Mouse (Mus musculus): ENCODE results near the gene Olfr93. TPM values are rescaled to one million over a fixed set of nuclear protein-coding genes. Genes with fewer than 3 reads are reported as not detected.
A peak's percentile ranks its signal among the peaks of the same experiment; 100 is the strongest.

Gene Olfr93
- polyA plus RNA-seq (2012; rRNA removed) = not detected in 2 replicates

DNA sequence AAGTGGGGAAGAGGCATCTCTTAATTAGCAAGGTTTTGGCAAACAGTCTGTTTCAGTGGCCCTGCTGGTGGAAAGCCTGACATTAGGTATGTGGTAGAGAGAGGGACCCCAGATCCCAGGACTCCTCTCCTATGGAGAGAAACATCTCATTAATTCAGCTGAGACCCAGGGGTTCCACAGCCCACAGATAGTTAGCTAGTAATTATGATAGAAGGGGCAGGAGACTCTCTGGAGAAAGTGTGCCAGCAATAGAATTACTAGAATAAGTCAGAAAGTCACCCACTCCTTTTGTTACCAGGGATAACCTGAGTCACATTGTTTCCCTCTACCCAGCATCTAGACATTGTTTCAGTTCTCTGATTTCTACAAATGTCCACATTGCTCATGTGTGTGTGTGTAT, at the start of gene Olfr93:
Gene Olfr93 (minus strand): TSS at position 101 of the 400 bp plus-strand sequence.
- Histone ChIP-seq H3K36me3 (ENCODE audit: control insufficient read depth, insufficient read depth, low read length) (no peaks in the 10 kb centered on the region), H3K27ac (ENCODE audit: insufficient read depth, low read depth, low read length) (no peak within 1 kb of the TSS), H3K4me1 (ENCODE audit: control insufficient read depth, insufficient read depth, low read length) (no peaks in the 10 kb centered on the region), H3K4me3 (ENCODE audit: insufficient read depth, low read depth, low read length) (no peak within 1 kb of the TSS), H3K27me3 (replicated peaks; ENCODE audit: control insufficient read depth, insufficient read depth, low read length) (no peaks in the 10 kb centered on the region)
- DNase-seq = no peak
- TF ChIP-seq CTCF (conservative IDR thresholded peaks at IDR 0.05; ENCODE audit: insufficient read depth, insufficient read length, low read depth, low read length) (no peak), POLR2A (IDR thresholded peaks at IDR 0.05; ENCODE audit: low read depth, low read length) (no peak)

DNA sequence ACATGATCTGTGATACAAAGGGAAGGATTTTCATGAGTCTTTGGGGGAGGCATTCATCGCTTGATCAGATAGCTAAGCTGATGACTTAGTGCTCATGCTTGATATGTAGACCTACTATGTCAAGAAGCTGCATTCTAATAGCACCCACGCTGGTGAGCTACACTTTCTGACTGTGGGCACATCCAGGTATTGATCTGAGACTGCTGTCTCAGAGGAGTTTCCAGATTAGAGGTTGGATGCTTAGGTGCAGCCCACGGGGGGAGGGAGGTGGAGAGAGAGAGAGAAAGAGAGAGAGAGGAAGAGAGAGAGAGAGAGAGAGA, 42.6 kb upstream of the Olfr93 start:
- H3K27ac ChIP-seq (ENCODE audit: insufficient read depth, low read depth, low read length) = no peak overlapping the region
- DNase-seq = no peak
- 36% methylated on average over 3 of the region's 3 CpGs for WGBS

DNA sequence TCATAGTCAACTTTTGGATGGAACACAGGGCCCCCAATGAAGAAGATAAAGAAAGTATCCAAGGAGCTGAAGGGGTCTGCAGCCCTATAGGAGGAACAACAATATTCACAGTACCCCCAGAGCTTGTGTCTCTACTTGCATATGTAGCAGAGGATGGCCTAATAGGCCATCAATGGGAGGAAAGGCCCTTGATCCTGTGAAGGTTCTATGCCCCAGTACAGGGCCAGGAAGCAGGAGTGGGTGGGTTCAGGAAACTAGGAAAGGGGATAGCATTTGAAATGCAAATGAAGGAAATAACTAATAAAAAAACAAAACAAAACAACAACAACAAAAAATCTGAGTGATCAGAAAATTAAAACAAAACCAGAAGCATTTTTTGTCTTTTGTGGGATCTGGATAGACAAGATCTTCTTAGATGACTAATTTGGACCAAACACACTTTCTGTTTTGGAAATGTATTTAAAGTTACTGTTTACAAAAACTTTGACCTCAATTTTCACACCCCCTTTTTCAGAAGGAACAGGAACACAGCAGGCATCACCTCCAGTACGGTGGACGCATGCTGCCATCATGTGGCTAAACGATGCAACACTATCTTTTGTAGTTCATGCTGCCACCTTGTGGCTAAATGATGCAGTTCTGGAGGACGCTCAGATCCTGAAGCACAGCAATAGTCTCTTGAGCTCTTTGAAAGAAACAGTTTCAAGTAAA, 42.1 kb upstream of the Olfr93 start:
- DNase-seq = peak; percentile 83
- TF ChIP-seq CTCF (conservative IDR thresholded peaks at IDR 0.05; ENCODE audit: insufficient read depth, insufficient read length, low read depth, low read length) = peak; percentile 100; the same call in 1 of the 2 replicates
- no peak for TF ChIP-seq POLR2A (IDR thresholded peaks at IDR 0.05; ENCODE audit: low read depth, low read length)
- no peaks in the 10 kb centered on the region for H3K4me1 ChIP-seq (ENCODE audit: control insufficient read depth, insufficient read depth, low read length)
- H3K27me3 ChIP-seq (replicated peaks; ENCODE audit: control insufficient read depth, insufficient read depth, low read length) = no peaks in the 10 kb centered on the region
- H3K27ac ChIP-seq (ENCODE audit: insufficient read depth, low read depth, low read length) = no peak overlapping the region
- H3K36me3 ChIP-seq (ENCODE audit: control insufficient read depth, insufficient read depth, low read length) = no peaks in the 10 kb centered on the region
- 1% methylated on average over 4 of the region's 4 CpGs for WGBS
- no peak overlapping the region for H3K4me3 ChIP-seq (ENCODE audit: insufficient read depth, low read depth, low read length)

More for the DNA sequence above, 42.6 kb upstream of the Olfr93 start:
- no peaks in the 10 kb centered on the region for H3K4me1 ChIP-seq (ENCODE audit: control insufficient read depth, insufficient read depth, low read length)
- no peaks in the 10 kb centered on the region for H3K36me3 ChIP-seq (ENCODE audit: control insufficient read depth, insufficient read depth, low read length)
- no peak for TF ChIP-seq POLR2A (IDR thresholded peaks at IDR 0.05; ENCODE audit: low read depth, low read length)
- TF ChIP-seq CTCF (conservative IDR thresholded peaks at IDR 0.05; ENCODE audit: insufficient read depth, insufficient read length, low read depth, low read length) = no peak
- H3K4me3 ChIP-seq (ENCODE audit: insufficient read depth, low read depth, low read length) = no peak overlapping the region
- no peaks in the 10 kb centered on the region for H3K27me3 ChIP-seq (replicated peaks; ENCODE audit: control insufficient read depth, insufficient read depth, low read length)

DNA sequence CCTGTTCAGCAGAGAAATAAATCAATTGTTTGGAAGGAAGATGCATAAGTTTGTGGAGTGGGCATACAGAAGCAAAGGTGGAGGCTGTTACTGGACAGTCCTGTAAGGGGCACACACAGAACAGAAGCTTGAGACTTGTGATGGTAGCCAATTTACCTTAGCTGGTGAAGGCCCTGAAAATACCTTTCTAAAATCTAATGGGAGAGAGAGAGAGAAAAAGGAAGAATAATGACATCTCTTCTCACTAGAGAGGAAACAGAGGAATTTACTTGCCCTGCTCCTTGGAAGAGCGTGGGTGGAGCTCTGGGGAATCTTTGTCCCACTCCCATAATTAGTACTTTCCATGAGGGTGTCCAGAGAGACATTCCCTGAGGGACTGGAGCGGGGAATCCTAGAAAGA, 39.6 kb upstream of the Olfr93 start, which contains the start of gene Olfr94:
Gene Olfr94 (minus strand): TSS at position 101 of the 400 bp plus-strand sequence.
- H3K36me3 ChIP-seq (ENCODE audit: control insufficient read depth, insufficient read depth, low read length) = no peaks in the 10 kb centered on the region
- WGBS = 67% methylated on average over 2 of the region's 2 CpGs
- H3K4me1 ChIP-seq (ENCODE audit: control insufficient read depth, insufficient read depth, low read length) = no peaks in the 10 kb centered on the region
- no peak within 1 kb of the TSS for H3K4me3 ChIP-seq (ENCODE audit: insufficient read depth, low read depth, low read length)
- no peak for TF ChIP-seq POLR2A (IDR thresholded peaks at IDR 0.05; ENCODE audit: low read depth, low read length)
- TF ChIP-seq CTCF (conservative IDR thresholded peaks at IDR 0.05; ENCODE audit: insufficient read depth, insufficient read length, low read depth, low read length) = no peak
- no peak for DNase-seq
- H3K27ac ChIP-seq (ENCODE audit: insufficient read depth, low read depth, low read length) = no peak within 1 kb of the TSS
- H3K27me3 ChIP-seq (replicated peaks; ENCODE audit: control insufficient read depth, insufficient read depth, low read length) = no peaks in the 10 kb centered on the region; the same call in 1 of the 2 replicates

DNA sequence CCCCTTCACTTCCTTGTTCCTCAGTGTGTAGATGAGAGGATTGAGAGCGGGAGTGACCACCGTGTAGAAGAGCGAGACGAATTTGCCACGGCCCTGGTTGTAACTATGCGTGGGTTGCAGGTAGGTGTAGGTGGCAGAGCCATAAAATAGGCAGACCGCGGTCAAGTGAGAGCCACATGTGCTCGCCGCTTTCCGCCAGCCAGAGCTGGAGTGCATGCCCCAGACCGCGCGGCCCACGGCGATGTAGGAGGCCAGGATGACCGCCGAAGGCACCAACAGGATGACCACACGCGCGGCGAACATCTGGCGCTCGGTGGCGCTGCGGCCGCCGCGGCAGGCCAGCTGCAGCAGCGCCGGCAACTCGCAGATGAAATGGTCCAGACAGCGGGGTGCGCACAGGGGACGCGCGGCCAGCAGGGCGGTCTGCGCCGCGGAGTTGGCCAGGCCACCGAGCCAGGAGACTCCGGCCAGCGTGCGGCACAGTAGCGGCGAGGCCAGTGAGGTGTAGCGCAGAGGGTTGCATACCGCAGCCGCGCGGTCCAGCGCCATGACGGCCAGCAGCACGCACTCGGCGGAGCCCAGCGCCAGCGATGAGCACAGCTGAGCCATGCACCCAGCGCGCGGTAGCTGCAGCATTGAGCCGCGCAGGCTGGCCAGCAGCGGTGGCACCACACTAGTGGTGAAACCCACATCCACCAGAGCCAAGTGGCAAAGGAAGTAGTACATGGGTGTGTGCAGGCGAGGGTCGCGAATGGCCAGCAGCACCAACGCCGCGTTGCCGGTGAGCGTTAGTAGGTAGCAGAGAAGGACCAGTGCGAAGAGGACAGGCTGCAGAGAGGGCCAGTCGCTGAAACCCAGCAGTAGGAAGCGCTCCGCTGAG, 35.8 kb upstream of the Olfr93 start:
- Histone ChIP-seq H3K4me3 (ENCODE audit: insufficient read depth, low read depth, low read length) (peak overlapping the region; percentile 4; the same call in 1 of the 2 replicates), H3K4me1 (ENCODE audit: control insufficient read depth, insufficient read depth, low read length) (no peaks in the 10 kb centered on the region), H3K27ac (ENCODE audit: insufficient read depth, low read depth, low read length) (no peak overlapping the region), H3K27me3 (replicated peaks; ENCODE audit: control insufficient read depth, insufficient read depth, low read length) (no peaks in the 10 kb centered on the region; the same call in 1 of the 2 replicates), H3K36me3 (ENCODE audit: control insufficient read depth, insufficient read depth, low read length) (no peaks in the 10 kb centered on the region)
- 1% methylated on average over 77 of the region's 77 CpGs for WGBS
- peak; percentile 4 for DNase-seq
- TF ChIP-seq CTCF (conservative IDR thresholded peaks at IDR 0.05; ENCODE audit: insufficient read depth, insufficient read length, low read depth, low read length) = no peak

DNA sequence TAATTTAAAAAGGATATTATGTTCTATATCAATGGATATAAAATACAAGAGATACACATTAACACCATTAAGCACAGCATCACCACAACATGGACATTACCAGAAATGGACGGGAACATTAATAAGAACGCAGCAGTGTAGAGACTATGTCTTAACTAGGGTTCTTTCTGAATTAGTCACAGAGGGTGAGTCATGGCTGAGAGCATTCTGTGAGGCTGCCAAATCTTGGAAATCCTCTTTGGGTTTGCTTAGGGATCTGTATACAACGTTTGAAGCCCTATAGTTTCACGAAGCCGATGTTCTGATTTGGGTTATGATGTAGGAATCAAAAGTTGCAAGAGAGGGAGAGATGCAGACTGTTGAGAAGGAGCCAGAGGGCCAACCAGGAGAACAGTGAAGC, 33.5 kb upstream of the Olfr93 start:
- no peak for TF ChIP-seq CTCF (conservative IDR thresholded peaks at IDR 0.05; ENCODE audit: insufficient read depth, insufficient read length, low read depth, low read length)
- no peak for TF ChIP-seq POLR2A (IDR thresholded peaks at IDR 0.05; ENCODE audit: low read depth, low read length)
- H3K36me3 ChIP-seq (ENCODE audit: control insufficient read depth, insufficient read depth, low read length) = no peaks in the 10 kb centered on the region
- no peak overlapping the region for H3K4me3 ChIP-seq (ENCODE audit: insufficient read depth, low read depth, low read length)
- H3K27ac ChIP-seq (ENCODE audit: insufficient read depth, low read depth, low read length) = no peak overlapping the region
- H3K4me1 ChIP-seq (ENCODE audit: control insufficient read depth, insufficient read depth, low read length) = no peaks in the 10 kb centered on the region
- no peak for DNase-seq
- no peaks in the 10 kb centered on the region; the same call in 1 of the 2 replicates for H3K27me3 ChIP-seq (replicated peaks; ENCODE audit: control insufficient read depth, insufficient read depth, low read length)
- 85% methylated on average over 5 of the region's 5 CpGs for WGBS

DNA sequence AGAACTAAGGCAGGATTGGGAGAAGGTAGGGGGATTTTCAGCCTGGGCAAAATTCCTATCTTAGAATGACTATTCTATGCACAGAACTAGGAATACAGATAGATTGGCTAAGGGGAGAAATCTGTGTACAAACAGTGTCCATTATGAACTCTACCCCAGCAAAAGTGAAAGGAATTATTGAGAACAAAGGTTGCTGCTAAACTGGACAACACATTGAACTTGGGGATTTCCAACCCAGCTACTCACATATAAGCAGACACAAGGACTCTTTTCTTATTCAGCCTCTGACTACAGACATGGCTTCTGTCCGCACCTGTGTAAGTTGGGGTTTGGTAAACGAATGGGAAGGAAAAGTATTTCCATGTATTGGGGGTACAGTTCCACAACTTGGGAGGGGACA, 32.4 kb upstream of the Olfr93 start, which contains the start of gene Ubd:
Gene Ubd (plus strand): TSS at position 237 of the 400 bp plus-strand sequence.
- Histone ChIP-seq H3K36me3 (ENCODE audit: control insufficient read depth, insufficient read depth, low read length) (no peaks in the 10 kb centered on the region), H3K27ac (ENCODE audit: insufficient read depth, low read depth, low read length) (no peak within 1 kb of the TSS), H3K4me3 (ENCODE audit: insufficient read depth, low read depth, low read length) (no peak within 1 kb of the TSS), H3K4me1 (ENCODE audit: control insufficient read depth, insufficient read depth, low read length) (no peaks in the 10 kb centered on the region), H3K27me3 (replicated peaks; ENCODE audit: control insufficient read depth, insufficient read depth, low read length) (no peaks in the 10 kb centered on the region; the same call in 1 of the 2 replicates)
- no peak for TF ChIP-seq CTCF (conservative IDR thresholded peaks at IDR 0.05; ENCODE audit: insufficient read depth, insufficient read length, low read depth, low read length)
- TF ChIP-seq POLR2A (IDR thresholded peaks at IDR 0.05; ENCODE audit: low read depth, low read length) = no peak
- WGBS = 94% methylated on average over 2 of the region's 2 CpGs
- no peak for DNase-seq

Data from kidney, adult 2 months (tissue).